Mouse (Mus musculus) granulocyte monocyte progenitor cell, adult 5-6 weeks (primary cell): ENCODE data around the gene Tnr. TPM values are rescaled to one million over a fixed set of nuclear protein-coding genes. Genes with fewer than 3 reads are reported as not detected.

ENCODE experiments used
- ATAC-seq: replicated peaks from 2 replicates; pipeline ENCODE4 v1.8.0; 2016; ENCODE audit warnings: mild to moderate bottlenecking, moderate TSS enrichment, inconsistent platforms; ENCODE audit not compliant: poor library complexity, severe bottlenecking
- total RNA-seq, 2 experiments: library from RNA; stranded (forward) in 1 of 2; stranded (reverse) in 1 of 2; fragments of 200-712, 200-1000 nt in 1 of 2; fragments of >200 nt in 1 of 2; fragmentation: Nextera tagmentation in 1 of 2; gene quantifications; 2 replicates each; pipeline ENCODE4 v1.2.3; 2014 to 2017

Tnr gene
- total RNA-seq, 2 experiments from 2014 or later, result not detected

DNA sequence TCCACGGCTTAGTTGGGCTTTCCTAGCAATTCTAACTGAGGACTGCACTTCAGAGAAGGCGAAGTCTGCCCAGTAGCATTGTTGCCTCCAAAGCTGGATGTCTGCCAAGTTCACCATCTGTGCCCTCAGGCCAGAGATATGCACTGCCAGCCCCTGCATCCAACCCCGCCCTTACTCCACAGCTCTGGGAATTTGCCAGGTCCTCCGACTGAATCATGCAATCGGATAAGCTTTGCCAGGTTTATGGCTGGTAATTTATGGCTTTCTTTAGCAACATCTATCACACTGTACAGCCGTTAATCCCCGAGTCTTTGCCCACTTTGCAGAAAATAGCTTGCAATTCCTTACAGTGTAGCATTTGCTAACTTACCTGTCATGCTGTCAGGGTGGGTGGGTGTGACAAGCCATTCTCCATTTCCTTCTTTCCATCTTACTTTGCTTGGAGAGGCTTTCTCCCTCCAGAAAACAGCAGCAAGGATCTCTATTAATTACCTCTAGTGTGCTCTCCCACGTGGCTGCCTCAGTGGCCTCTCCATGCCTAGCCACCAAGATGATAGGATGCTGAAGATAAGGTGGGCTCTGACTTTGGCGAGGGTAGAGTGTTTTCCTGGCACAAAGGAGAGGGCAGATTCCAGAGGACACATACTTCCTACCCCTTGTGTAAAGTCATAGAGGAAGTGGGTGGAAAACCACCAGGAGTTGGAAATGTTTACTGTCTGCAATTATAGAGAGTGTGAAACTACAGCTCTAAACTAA is 163.1 kb downstream of the Tnr start:
- peak; percentile 62 for ATAC-seq

DNA sequence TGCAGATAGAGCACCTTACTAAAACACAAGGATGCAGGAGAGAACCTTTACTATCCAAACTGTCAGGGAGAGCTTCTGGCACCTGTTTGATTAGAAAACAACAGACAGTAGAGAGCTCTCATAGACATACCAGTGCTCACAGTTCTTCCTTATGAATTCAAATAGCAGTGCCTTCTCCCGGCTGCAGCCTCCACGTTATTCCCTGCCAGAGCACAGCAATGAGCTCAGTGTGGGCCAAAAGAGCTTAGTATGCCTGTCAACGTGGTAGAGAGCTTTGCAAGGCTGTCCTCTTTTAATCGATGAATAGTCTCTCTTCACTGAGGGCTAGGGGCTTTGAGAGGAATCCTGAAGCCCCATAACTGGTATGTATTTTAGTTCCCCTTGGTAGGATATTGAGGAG is 173.1 kb downstream of the Tnr start:
- ATAC-seq, result no peak

DNA sequence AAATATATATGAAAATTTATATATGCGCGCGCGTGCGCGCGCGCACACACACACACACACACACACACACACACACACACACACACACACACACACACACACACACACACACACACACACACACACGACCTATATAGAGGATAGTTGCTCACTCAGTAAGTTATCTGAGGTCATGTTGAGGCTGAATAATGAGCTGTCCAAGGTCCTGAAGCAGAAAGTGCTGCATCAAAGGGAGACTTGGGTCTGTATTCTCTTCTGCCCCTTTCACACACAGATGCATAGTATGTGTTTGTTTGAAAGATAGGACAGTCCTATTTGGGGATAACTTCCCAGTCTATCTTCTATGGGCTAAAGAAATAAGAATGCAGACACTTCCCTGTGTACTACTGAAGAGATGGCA is 178.5 kb downstream of the Tnr start:
- peak; percentile 58; the same call in 1 of the 2 replicates for ATAC-seq

- no peak for ATAC-seq
Observed at GRCm38 (mm10) chr1:159704925-159705324, 181.4 kb downstream of the Tnr start.

DNA sequence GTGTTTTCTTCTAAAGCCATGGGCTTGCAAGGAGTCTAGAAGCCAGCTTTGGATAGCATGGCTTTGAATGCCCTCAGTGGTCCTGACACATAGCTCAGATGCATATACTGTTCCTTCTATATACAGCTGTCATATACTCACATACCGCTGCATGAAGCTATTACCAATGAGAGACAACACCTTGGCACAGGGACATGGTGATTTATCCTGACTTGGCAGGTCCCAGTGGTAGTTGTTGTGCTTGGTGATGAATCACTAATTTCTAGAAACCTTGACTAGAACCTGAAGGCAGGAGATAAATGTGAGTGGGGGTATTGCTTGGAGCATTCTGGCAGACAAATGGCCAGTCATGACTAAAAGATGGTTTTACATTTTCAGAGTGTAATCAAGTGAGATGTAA is 192.7 kb downstream of the Tnr start:
- ATAC-seq, result no peak

DNA sequence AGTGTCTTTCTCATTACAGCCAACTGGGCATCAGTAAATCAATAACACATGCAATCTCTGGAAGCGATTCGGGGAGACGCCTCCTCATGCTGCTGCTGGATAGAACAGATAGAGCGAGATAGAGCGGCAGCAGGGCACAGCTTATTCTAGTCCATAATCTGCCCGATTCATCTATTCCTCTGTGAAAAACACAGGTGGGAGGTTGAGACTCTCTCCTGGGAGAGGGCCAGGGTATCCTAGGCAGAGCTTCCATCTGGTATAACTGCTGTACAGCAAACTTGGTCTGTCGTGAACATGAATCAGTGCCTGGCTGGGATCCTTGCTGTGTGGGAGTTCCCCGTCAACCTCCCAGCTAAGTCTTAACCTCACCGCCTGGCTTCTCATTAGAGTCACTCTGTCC is 193.4 kb downstream of the Tnr start:
- ATAC-seq, result no peak

DNA sequence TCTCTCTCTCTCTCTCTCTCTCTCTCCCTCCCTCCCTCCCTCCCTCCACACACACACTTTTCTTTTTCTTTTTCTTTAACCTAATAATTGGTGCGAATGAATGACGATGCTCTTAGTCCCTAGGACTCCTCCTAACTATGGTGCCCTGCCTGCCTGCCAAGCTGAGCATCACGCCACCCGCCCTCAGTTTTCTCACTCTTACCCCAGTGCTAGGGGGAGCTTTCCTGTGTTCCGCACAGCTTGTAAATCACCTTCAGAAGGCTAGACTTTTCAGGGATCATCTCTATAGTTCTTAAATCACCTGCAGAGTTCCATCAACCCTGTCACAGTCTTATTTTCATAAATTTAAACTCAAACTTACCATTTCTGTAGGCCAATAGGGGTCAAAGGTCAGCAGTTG is 200.2 kb downstream of the Tnr start:
- ATAC-seq, result no peak

DNA sequence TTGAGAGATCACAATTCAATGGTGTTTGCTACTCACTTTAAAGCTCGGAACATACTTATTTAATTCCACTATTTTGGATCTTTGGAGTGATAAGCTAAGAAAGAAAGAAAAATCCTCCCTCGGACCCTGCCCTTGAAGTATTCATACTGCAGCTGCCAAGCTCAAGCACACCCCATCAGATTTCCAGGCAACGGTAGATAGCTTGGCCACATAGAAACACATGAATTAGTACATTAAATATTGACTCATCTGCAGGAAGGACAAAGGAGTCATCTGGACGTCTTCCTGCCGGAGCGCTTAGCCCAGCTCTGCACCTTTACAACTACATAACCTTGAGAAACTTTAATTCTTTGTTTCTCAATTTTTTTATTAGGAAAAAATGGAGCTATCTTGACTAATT is 205.7 kb downstream of the Tnr start:
- ATAC-seq, result no peak

- ATAC-seq, result 0 out of 2 replicates have a peak, but pooled peaks have one; percentile 10
Observed at GRCm38 (mm10) chr1:159730826-159731225, 207.3 kb downstream of the Tnr start.

- peak; percentile 96 for ATAC-seq
Observed at GRCm38 (mm10) chr1:159735099-159735498, 211.5 kb downstream of the Tnr start.

DNA sequence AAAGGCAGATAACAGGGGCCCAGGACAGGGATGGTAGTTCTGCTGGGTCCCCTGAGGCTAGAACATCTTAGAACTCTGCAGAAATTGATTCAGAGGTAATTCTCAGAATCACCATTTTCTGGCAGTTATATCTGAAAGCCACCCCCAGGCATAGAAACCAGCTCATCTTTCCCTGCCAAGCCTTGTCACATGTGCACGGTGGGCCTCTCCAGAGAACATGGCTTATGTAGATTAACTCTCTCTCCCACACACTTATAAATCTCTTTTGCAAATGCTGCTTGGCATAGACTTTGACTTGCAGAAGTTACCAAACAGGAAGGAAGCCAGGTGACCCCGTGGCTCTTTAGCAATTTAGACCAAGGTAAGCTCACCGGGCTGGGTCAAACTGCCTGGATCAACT is 215.9 kb downstream of the Tnr start:
- no peak for ATAC-seq

GRCm38 (mm10) chr1:159741237-159742002 is 217.9 kb downstream of the Tnr start:
- no peak for ATAC-seq

DNA sequence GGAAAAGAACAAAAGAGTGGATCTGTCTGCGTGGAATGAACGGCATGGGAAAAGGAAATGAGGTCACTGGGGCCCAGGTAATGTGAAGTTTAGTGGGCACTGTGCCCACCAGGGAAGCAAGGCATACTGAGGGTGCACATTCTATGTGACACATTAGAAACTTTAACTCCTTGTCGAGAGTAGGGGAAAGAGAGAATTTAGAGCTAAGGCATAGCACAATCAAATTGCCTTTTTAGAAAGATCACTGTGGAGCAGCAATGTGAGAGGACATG is 218.4 kb downstream of the Tnr start:
- no peak for ATAC-seq

DNA sequence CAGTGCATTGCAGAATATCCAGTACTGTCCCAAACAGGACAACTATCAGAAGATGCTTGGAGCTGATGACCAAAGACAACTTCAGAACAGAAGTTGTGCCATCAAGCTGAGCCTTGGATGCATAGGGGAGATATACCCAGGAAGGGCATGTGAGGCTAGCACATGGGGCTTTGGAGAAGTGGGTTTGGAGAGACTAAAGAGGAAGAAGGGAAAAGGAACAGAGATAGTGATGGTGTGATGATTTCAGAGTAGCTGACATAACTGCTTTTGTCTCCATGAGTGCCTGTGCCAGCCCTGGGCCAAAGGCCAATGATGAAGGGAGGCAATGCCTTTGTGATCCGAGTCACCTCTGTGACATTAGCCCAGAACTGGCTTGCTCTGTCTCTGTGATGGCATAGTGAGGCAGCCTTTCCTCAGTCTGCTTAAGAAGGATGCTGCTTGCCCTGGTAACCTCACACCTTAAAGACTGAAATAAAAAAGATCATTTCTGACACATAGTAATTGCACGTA is 220.2 kb downstream of the Tnr start:
- ATAC-seq, result peak; percentile 93

- ATAC-seq, result no peak
Observed at GRCm38 (mm10) chr1:159745311-159745710, 221.7 kb downstream of the Tnr start.

GRCm38 (mm10) chr1:159747969-159748368 is 224.4 kb downstream of the Tnr start:
- no peak for ATAC-seq

DNA sequence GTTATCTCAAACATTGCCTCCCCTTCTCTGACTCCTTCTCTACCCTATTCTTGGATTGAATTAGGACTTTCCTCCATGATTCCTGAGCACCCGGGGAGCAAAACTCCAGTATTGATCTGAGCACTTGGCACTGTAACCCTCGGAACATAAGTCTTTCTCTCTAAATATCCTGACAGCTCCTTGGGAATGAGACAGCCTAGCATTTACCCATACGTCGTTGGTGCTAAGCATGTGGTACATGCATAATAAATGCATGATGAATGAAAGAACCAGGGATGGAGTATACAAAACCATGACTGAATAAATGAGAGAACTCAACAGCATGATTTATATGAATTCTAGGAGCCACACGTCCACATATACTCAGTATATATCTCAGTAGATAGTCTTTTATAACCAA is 226.8 kb downstream of the Tnr start:
- no peak for ATAC-seq

DNA sequence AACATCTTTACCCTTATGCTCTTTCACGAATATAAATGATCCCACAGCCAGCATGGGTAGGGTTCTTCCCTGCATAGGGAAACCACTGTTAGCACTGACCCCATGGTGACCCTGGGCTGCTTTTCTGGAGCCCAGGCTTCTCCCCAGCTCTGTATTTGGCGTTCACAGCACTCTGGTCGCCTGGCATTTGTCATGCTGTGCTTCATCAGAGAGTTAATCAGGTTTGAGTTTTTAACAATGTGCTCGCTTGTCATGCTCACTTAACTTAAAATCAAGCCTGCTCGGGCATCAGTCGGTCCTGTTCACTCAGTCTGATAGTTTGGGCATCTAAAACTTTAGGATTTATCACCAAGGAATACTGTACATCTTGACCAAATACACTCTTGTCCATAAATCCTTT is 227.3 kb downstream of the Tnr start:
- no peak for ATAC-seq

- no peak for ATAC-seq
Observed at GRCm38 (mm10) chr1:159760970-159761369, 237.4 kb downstream of the Tnr start.

GRCm38 (mm10) chr1:159763901-159764300 is 240.3 kb downstream of the Tnr start:
- no peak for ATAC-seq

GRCm38 (mm10) chr1:159764897-159765296 is 241.3 kb downstream of the Tnr start:
- no peak for ATAC-seq

- no peak for ATAC-seq
Observed at GRCm38 (mm10) chr1:159769948-159770347, 246.4 kb downstream of the Tnr start.
